25 mouse cellular contexts compared by ENCODE assay signal in genomic region chr9:99326881-99327280, GRCm38 (mm10). TPM values are rescaled to one million over a fixed set of nuclear protein-coding genes. Genes with fewer than 3 reads are reported as not detected.
"Had no signal": no experiment of that assay in that cellular context is flagged by ENCODE, and none has a peak within 500 bp of the region (broad histone marks: within the 10 kb centered on the region; RNA-seq: fewer than 3 reads in every experiment).

No protein-coding gene starts in this region.

- H3K4me3 ChIP-seq: limb, embryonic 12.5 days; limb, embryonic 15.5 days; lung, embryonic 15.5 days; myocyte; neural tube, embryonic 15.5 days had no signal

- ATAC-seq: liver, postnatal 0 days; midbrain, embryonic 16.5 days had no signal

- H3K27ac ChIP-seq: kidney, postnatal 0 days; limb, embryonic 12.5 days; limb, embryonic 15.5 days; liver, embryonic 14.5 days; lung, embryonic 15.5 days; neural tube, embryonic 15.5 days; stomach, postnatal 0 days had no signal

- H3K4me2 ChIP-seq: limb, embryonic 12.5 days; limb, embryonic 15.5 days; liver, embryonic 11.5 days; lung, embryonic 15.5 days; midbrain, embryonic 11.5 days; neural tube, embryonic 15.5 days had no signal

- H3K36me3 ChIP-seq: limb, embryonic 12.5 days; limb, embryonic 15.5 days; lung, embryonic 15.5 days; neural tube, embryonic 15.5 days had no signal

- DNase-seq: kidney, postnatal 25 days; left cerebral cortex, postnatal 4 days; liver, postnatal 0 days; lung, postnatal 10 days; lung, postnatal 36 days; right cerebral cortex, adult 18-20 months; right cerebral cortex, postnatal 14 days; right cerebral cortex, postnatal 4 days; thymus, adult 2 months; thymus, postnatal 14 days; thymus, postnatal 4 days had no signal

- H3K4me1 ChIP-seq: limb, embryonic 12.5 days; limb, embryonic 15.5 days; neural tube, embryonic 15.5 days had no signal

- H3K9ac ChIP-seq: limb, embryonic 12.5 days; limb, embryonic 15.5 days; liver, embryonic 14.5 days; liver, postnatal 0 days; lung, embryonic 15.5 days; neural tube, embryonic 15.5 days had no signal

- H3K9me3 ChIP-seq: limb, embryonic 12.5 days; limb, embryonic 15.5 days; lung, embryonic 15.5 days; neural tube, embryonic 15.5 days had no signal

- H3K27me3 ChIP-seq: limb, embryonic 12.5 days; limb, embryonic 15.5 days; lung, embryonic 15.5 days; neural tube, embryonic 15.5 days had no signal

RNA-seq across cellular contexts. Expression of gene Esyt3, which starts 31.5 kb away (rescaled TPM):
- total RNA-seq: megakaryocyte progenitor cell, adult 5-6 weeks; megakaryocyte-erythroid progenitor cell, adult 5-6 weeks; monocyte, adult 5-6 weeks had no signal
